Mouse (Mus musculus) right cerebral cortex, adult 18-20 months (tissue): ENCODE results near the gene Fam166b.

Experiments
- DNase-seq: peaks from one replicate; pipeline ENCODE4 v3.0.0; 2022; ENCODE audit warnings: mixed read lengths

Gene Fam166b

GRCm38 (mm10) chr4:43401486-43401885 lies 27.4 kb downstream of the Fam166b start:
- DNase-seq, result no peak

GRCm38 (mm10) chr4:43400976-43401375 lies 28.0 kb downstream of the Fam166b start:
- DNase-seq, result no peak

GRCm38 (mm10) chr4:43399391-43400131 lies 29.4 kb downstream of the Fam166b start:
- no peak for DNase-seq

GRCm38 (mm10) chr4:43398829-43399331 lies 30.1 kb downstream of the Fam166b start:
- peak; percentile 57 for DNase-seq

GRCm38 (mm10) chr4:43398014-43398413 lies 30.9 kb downstream of the Fam166b start:
- no peak for DNase-seq

- DNase-seq, result no peak
These were observed 32.6 kb downstream of the Fam166b start for GRCm38 (mm10) chr4:43396381-43396780.

GRCm38 (mm10) chr4:43395836-43396235 lies 33.1 kb downstream of the Fam166b start:
- no peak for DNase-seq

GRCm38 (mm10) chr4:43395147-43395546 lies 33.8 kb downstream of the Fam166b start:
- DNase-seq, result no peak

GRCm38 (mm10) chr4:43394345-43394891 lies 34.5 kb downstream of the Fam166b start:
- DNase-seq, result no peak

- DNase-seq, result no peak
These were observed 37.3 kb downstream of the Fam166b start for GRCm38 (mm10) chr4:43391521-43392050.

GRCm38 (mm10) chr4:43389845-43390440 lies 39.0 kb downstream of the Fam166b start:
- DNase-seq, result no peak

- no peak for DNase-seq
These were observed 39.5 kb downstream of the Fam166b start for GRCm38 (mm10) chr4:43389390-43389789.

- DNase-seq, result no peak
These were observed 42.0 kb downstream of the Fam166b start for GRCm38 (mm10) chr4:43386932-43387331.

GRCm38 (mm10) chr4:43384541-43384940 lies 44.4 kb downstream of the Fam166b start:
- DNase-seq, result no peak

- no peak for DNase-seq
These were observed 44.9 kb downstream of the Fam166b start for GRCm38 (mm10) chr4:43384083-43384460.

- no peak for DNase-seq
These were observed 45.5 kb downstream of the Fam166b start for GRCm38 (mm10) chr4:43383246-43384082.

GRCm38 (mm10) chr4:43382155-43383020 lies 46.5 kb downstream of the Fam166b start:
- no peak for DNase-seq

GRCm38 (mm10) chr4:43381408-43382154 lies 47.4 kb downstream of the Fam166b start, which contains the start of gene Rusc2:
Gene Rusc2 (plus strand): TSS chr4:43381979.
- DNase-seq, result peak; percentile 96

- no peak for DNase-seq
These were observed 48.0 kb downstream of the Fam166b start for GRCm38 (mm10) chr4:43380951-43381350.

GRCm38 (mm10) chr4:43379601-43380000 lies 49.3 kb downstream of the Fam166b start:
- DNase-seq, result no peak
